ENCODE assay signal across 8 mouse cellular contexts in genomic region chr19:44314327-44314759, GRCm38 (mm10). TPM values are rescaled to one million over a fixed set of nuclear protein-coding genes. Genes with fewer than 3 reads are reported as not detected.
A peak's percentile ranks its signal among the peaks of the same experiment; 100 is the strongest.
DNase-seq lines count a peak whose midpoint lies in the region; ATAC-seq and TF ChIP-seq lines count a peak whose summit lies in the region.

No protein-coding gene starts in this region.

- peaks cover 4% of the 10 kb centered on the region for H3K27me3 ChIP-seq in Patski

- TF ChIP-seq CTCF in Patski (IDR thresholded peaks at IDR 0.05), result no peak

- POLR2A ChIA-PET in Patski (lab: Charles Lee), result interaction anchor here (0.9 to 1.0 kb wide), 2 partner anchors 9 to 42 kb away, joined by 3 to 4 read pairs; no protein-coding TSS in a partner anchor

- DNase-seq in Patski (ENCODE audit: low read depth, low spot score), result no peak
- peak; percentile 92 to 93 for DNase-seq in cerebellum, postnatal 10 days
- peak; percentile 90 for DNase-seq in layer of hippocampus, adult 9-11 months
- DNase-seq in lung, postnatal 14 days, result peak; percentile 76
- peak; percentile 77 for DNase-seq in ovary, postnatal 14 days (ENCODE audit: low spot score)
- DNase-seq in thymus, postnatal 14 days, result peak; percentile 60

- peak; percentile 90 for ATAC-seq in Patski
- ATAC-seq in frontal cortex, adult (ENCODE audit: low TSS enrichment), result peak; percentile 88
- peak; percentile 67 to 88 for ATAC-seq in hematopoietic stem cell, adult 5-6 weeks (replicated peaks in 1 of 2; ENCODE audit: insufficient read depth in 1 of 2, low FRiP score in 2 of 2, low TSS enrichment in 1 of 2, low read depth in 1 of 2, poor library complexity in 2 of 2, severe bottlenecking in 2 of 2)

- CTCF ChIA-PET in Patski (lab: Charles Lee), result interaction anchor here (0.9 to 1.6 kb wide), 3 partner anchors 8 to 105 kb away, joined by 3 read pairs; no protein-coding TSS in a partner anchor

- in situ Hi-C loops in Patski (cut with MboI; ENCODE audit: low pct_unique_long_range_greater_than_20kb), result no loop called here

RNA-seq across cellular contexts. Expression of gene Scd4, which starts 18.5 kb away (rescaled TPM):
- 0.09 TPM for polyA plus RNA-seq in Patski (2021)
- total RNA-seq in hematopoietic stem cell, adult 5-6 weeks (2017), result 0.05 and 0.31 TPM in 2 replicates

RNA-seq across cellular contexts. Expression of gene Scd2, which starts 20.9 kb away (rescaled TPM):
- 152 TPM for polyA plus RNA-seq in Patski (2021)
- total RNA-seq in hematopoietic stem cell, adult 5-6 weeks (2017), result 126 and 150 TPM in 2 replicates
